12 mouse cellular contexts compared by ENCODE assay signal in the genomic region with DNA sequence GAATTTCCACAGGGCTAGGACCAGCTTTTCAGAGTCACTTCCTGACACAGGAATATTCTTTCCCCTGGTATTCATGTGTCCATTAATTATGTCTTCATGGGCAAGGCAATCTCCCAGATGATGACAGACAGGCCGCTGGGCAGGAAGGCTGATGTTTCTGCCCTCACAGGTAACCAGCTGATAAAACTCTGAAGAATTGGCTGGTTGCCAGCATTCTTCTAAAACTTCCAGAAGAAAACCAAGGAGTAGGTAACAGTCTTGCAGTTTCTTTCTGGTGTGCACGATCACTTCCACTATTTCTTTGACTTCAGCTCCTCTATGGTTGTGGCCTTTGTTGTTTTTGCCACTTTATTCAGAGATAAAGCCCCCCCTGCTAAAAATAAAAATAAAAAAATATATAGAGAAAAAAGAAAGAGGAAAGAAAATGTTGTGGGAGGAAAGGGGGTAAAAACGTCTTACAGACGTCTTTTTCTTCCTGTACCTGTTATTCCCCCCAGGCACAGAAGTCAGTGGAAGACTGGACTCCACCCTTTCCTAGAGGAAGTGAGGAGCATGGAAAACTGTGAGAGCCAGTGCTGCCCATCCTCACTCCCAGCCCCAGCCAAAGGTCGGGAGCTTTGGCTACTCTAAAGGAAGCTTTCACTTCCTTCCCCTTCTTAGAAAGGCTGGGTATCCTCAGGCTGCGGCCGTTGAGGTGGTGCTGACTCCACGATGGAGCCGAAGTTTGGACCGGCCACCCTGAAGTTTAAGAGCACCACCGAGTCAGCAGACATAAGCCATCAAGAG.
A peak's percentile ranks its signal among the peaks of the same experiment; 100 is the strongest.
DNase-seq lines count a peak whose midpoint lies in the region; ATAC-seq lines count a peak whose summit lies in the region.
"Had no signal": no experiment of that assay in that cellular context is flagged by ENCODE, and none has a peak within 500 bp of the region (broad histone marks: within the 10 kb centered on the region; RNA-seq: fewer than 3 reads in every experiment).

No protein-coding gene starts in this region.

- no peak overlapping the region for H3K9ac ChIP-seq in kidney, embryonic 16.5 days (replicated peaks; ENCODE audit: low read length)
- no peak overlapping the region for H3K9ac ChIP-seq in kidney, embryonic 14.5 days (ENCODE audit: low read depth, low read length)
- no peak overlapping the region for H3K9ac ChIP-seq in embryonic facial prominence, embryonic 14.5 days (ENCODE audit: low read depth, low read length)
- no peak overlapping the region for H3K9ac ChIP-seq in heart, embryonic 14.5 days (ENCODE audit: low read length)
- H3K9ac ChIP-seq: stomach, embryonic 15.5 days had no signal

- no peak for ATAC-seq in kidney, embryonic 16.5 days (ENCODE audit: low FRiP score, low TSS enrichment)
- ATAC-seq in kidney, embryonic 14.5 days (ENCODE audit: low FRiP score, low TSS enrichment), result no peak
- ATAC-seq in embryonic facial prominence, embryonic 14.5 days (ENCODE audit: low read depth), result no peak
- ATAC-seq in heart, embryonic 14.5 days (ENCODE audit: insufficient number of reproducible peaks, insufficient read depth, low FRiP score, low read depth), result no peak

- H3K36me3 ChIP-seq in kidney, embryonic 16.5 days (ENCODE audit: insufficient read depth, low read length), result peaks cover 7% of the 10 kb centered on the region
- H3K36me3 ChIP-seq in kidney, embryonic 14.5 days (ENCODE audit: control insufficient read depth, insufficient read depth, low read length), result peaks cover 4% of the 10 kb centered on the region; the same call in 1 of the 2 replicates
- peaks cover 22% of the 10 kb centered on the region for H3K36me3 ChIP-seq in embryonic facial prominence, embryonic 14.5 days (ENCODE audit: control insufficient read depth, insufficient read depth, low read length)
- H3K36me3 ChIP-seq in heart, embryonic 14.5 days (ENCODE audit: control insufficient read depth, insufficient read depth, low read length), result peaks cover 29% of the 10 kb centered on the region

- no peaks in the 10 kb centered on the region for H3K27me3 ChIP-seq in kidney, embryonic 16.5 days (ENCODE audit: insufficient read depth, low read length)
- no peaks in the 10 kb centered on the region for H3K27me3 ChIP-seq in kidney, embryonic 14.5 days (ENCODE audit: control insufficient read depth, insufficient read depth, low read length)
- H3K27me3 ChIP-seq in embryonic facial prominence, embryonic 14.5 days (replicated peaks; ENCODE audit: control insufficient read depth, insufficient read depth, low read length), result peaks cover 3% of the 10 kb centered on the region; the same call in 1 of the 2 replicates
- no peaks in the 10 kb centered on the region for H3K27me3 ChIP-seq in heart, embryonic 14.5 days (ENCODE audit: control insufficient read depth, insufficient read depth, low read length)
- H3K27me3 ChIP-seq: stomach, embryonic 15.5 days had no signal

- no peak overlapping the region for H3K4me3 ChIP-seq in kidney, embryonic 16.5 days (ENCODE audit: low read length)
- H3K4me3 ChIP-seq in kidney, embryonic 14.5 days (ENCODE audit: low read length), result no peak overlapping the region
- H3K4me3 ChIP-seq in embryonic facial prominence, embryonic 14.5 days (ENCODE audit: low read depth, low read length), result no peak overlapping the region
- H3K4me3 ChIP-seq in heart, embryonic 14.5 days (ENCODE audit: control insufficient read depth in 1 of 2, insufficient read depth in 1 of 2, low read depth in 1 of 2, low read length in 2 of 2), result no peak overlapping the region
- H3K4me3 ChIP-seq: forebrain, embryonic 10.5 days; stomach, embryonic 15.5 days had no signal

- H3K4me2 ChIP-seq in kidney, embryonic 16.5 days (replicated peaks; ENCODE audit: low read depth, low read length), result no peak overlapping the region
- no peak overlapping the region for H3K4me2 ChIP-seq in kidney, embryonic 14.5 days (replicated peaks; ENCODE audit: low read depth, low read length)
- no peak overlapping the region for H3K4me2 ChIP-seq in embryonic facial prominence, embryonic 14.5 days (ENCODE audit: low read depth, low read length)
- H3K4me2 ChIP-seq in heart, embryonic 14.5 days (ENCODE audit: low read length), result no peak overlapping the region
- H3K4me2 ChIP-seq: stomach, embryonic 15.5 days had no signal

- H3K27ac ChIP-seq in kidney, embryonic 16.5 days (ENCODE audit: low read length), result peak overlapping the region; percentile 7; the same call in 1 of the 2 replicates
- no peak overlapping the region for H3K27ac ChIP-seq in kidney, embryonic 14.5 days (ENCODE audit: low read depth, low read length)
- H3K27ac ChIP-seq in embryonic facial prominence, embryonic 14.5 days (replicated peaks; ENCODE audit: low read depth, low read length), result peak overlapping the region; percentile 84; the same call in 1 of the 2 replicates
- H3K27ac ChIP-seq in heart, embryonic 14.5 days (replicated peaks in 1 of 2; ENCODE audit: control insufficient read depth in 1 of 2, insufficient read depth in 1 of 2, low read depth in 2 of 2, low read length in 2 of 2), result peak overlapping the region; percentile 87 to 90
- H3K27ac ChIP-seq: hindbrain, postnatal 0 days had no signal

- WGBS in kidney, embryonic 16.5 days, result 60% methylated on average over 11 of the region's 11 CpGs
- 63% methylated on average over 11 of the region's 11 CpGs for WGBS in kidney, embryonic 14.5 days
- WGBS in embryonic facial prominence, embryonic 14.5 days, result 62% methylated on average over 11 of the region's 11 CpGs
- 54% methylated on average over 11 of the region's 11 CpGs for WGBS in heart, embryonic 14.5 days

- peaks cover 34% of the 10 kb centered on the region for H3K4me1 ChIP-seq in kidney, embryonic 16.5 days (ENCODE audit: insufficient read depth, low read length)
- peaks cover 43% of the 10 kb centered on the region for H3K4me1 ChIP-seq in kidney, embryonic 14.5 days (ENCODE audit: control insufficient read depth, insufficient read depth, low read length)
- peaks cover 37% of the 10 kb centered on the region for H3K4me1 ChIP-seq in embryonic facial prominence, embryonic 14.5 days (ENCODE audit: control insufficient read depth, insufficient read depth, low read length)
- peaks cover 30 to 32% of the 10 kb centered on the region in 2 experiments for H3K4me1 ChIP-seq in heart, embryonic 14.5 days (ENCODE audit: control insufficient read depth in 2 of 2, insufficient read depth in 2 of 2, low read length in 2 of 2)

- peak; percentile 63 for DNase-seq in embryonic facial prominence, embryonic 14.5 days (ENCODE audit: low spot score)
- peak; percentile 54 for DNase-seq in lung, postnatal 36 days
- DNase-seq in layer of hippocampus, postnatal 25 days (ENCODE audit: extremely low spot score in 1 of 2, low spot score in 1 of 2), result no peak
- DNase-seq in thymus, postnatal 14 days, result no peak
- DNase-seq: adrenal gland, adult 8-10 months; thymus, postnatal 4 days had no signal

- no peaks in the 10 kb centered on the region for H3K9me3 ChIP-seq in kidney, embryonic 16.5 days (ENCODE audit: low read length)
- H3K9me3 ChIP-seq in kidney, embryonic 14.5 days (ENCODE audit: control insufficient read depth, low read length), result no peaks in the 10 kb centered on the region
- no peaks in the 10 kb centered on the region for H3K9me3 ChIP-seq in embryonic facial prominence, embryonic 14.5 days (ENCODE audit: control insufficient read depth, low read length)
- H3K9me3 ChIP-seq in heart, embryonic 14.5 days (ENCODE audit: control insufficient read depth, low read length), result no peaks in the 10 kb centered on the region
- H3K9me3 ChIP-seq: forebrain, embryonic 10.5 days; stomach, embryonic 15.5 days had no signal

Comparison
In these comparisons a context has a peak if more than half of its experiments do, and no peak if none do; other contexts are left out.
1. DNase-seq: peak in embryonic facial prominence, embryonic 14.5 days (single experiment) and lung, postnatal 36 days (single experiment); none in layer of hippocampus, postnatal 25 days (0 of 2) and thymus, postnatal 14 days (single experiment).